Mouse (Mus musculus) heart, postnatal 0 days (tissue): ENCODE results near the gene Arl15.

Source experiments
- CTCF ChIP-seq: IDR thresholded peaks from 2 replicates; pipeline ENCODE4 v1.5.1; 2016; ENCODE audit warnings: antibody characterized with exemption, control low read depth, low read depth
- EP300 ChIP-seq: IDR thresholded peaks from 2 replicates; pipeline ENCODE4 v1.6.1; 2016; ENCODE audit warnings: antibody characterized with exemption, low read depth

- no peak for TF ChIP-seq EP300
- no peak for TF ChIP-seq CTCF
Observed at GRCm38 (mm10) chr13:113870403-113870802, 76.1 kb downstream of the Arl15 start.
